Mouse (Mus musculus) myocyte (in vitro differentiated cells): Measurements from ENCODE around the gene Pde8b.

Source experiments
- MAX ChIP-seq: IDR thresholded peaks from one replicate; pipeline ENCODE4 v1.6.1; 2011; ENCODE audit warnings: low read depth, mild to moderate bottlenecking, control low read depth
- MYOD1 ChIP-seq, 3 experiments: IDR thresholded peaks; one replicate each; pipeline ENCODE4 v1.6.1; 2011; ENCODE audit warnings: control low read depth in 2 of 3, low read depth in 2 of 3, mild to moderate bottlenecking in 2 of 3, moderate library complexity in 1 of 3; ENCODE audit not compliant: insufficient read length in 2 of 3, control insufficient read depth in 1 of 3
- POLR2A ChIP-seq: IDR thresholded peaks from one replicate; pipeline ENCODE4 v1.6.1; 2011; ENCODE audit warnings: low read depth, mild to moderate bottlenecking, control low read depth, moderate library complexity; ENCODE audit not compliant: insufficient read length
- REST ChIP-seq: IDR thresholded peaks from one replicate; pipeline ENCODE4 v1.6.1; 2011; ENCODE audit warnings: mild to moderate bottlenecking, control low read depth, moderate library complexity; ENCODE audit not compliant: insufficient read depth, insufficient read length

DNA sequence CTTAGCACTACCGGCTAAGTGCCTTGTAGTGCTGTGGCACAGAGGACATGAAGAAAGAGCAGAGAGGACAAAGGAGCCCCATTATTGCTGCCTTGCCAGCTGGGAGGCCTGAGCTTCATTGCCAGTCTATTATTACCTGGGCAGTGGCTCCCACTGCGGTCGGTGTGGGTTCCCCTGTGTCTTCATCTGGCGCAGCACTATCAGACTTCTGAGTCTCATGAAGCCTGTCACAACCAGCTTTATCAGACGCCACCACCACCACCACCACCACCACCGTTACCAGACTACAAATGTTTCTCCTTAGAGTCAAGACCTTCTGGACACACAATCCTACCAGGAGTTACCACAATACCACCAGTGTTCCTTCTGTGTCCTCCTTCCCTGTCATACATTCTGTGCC is 171.6 kb downstream of the Pde8b start:
- TF ChIP-seq POLR2A (no peak), MYOD1 (IDR thresholded peaks at IDR 0.05; ENCODE audit: control insufficient read depth in 1 of 3, insufficient read length in 2 of 3, low read depth in 2 of 3) (no peak), REST (no peak), MAX (no peak)
